Mouse (Mus musculus) ovary, postnatal 14 days (tissue): ENCODE measurements around the gene Ccr1.
"Not testable (repeated sequence)": the region's sequence is repeated elsewhere in the genome, so short reads cannot be mapped to it uniquely, and the experiment has no call there.

Experiments
- DNase-seq: peaks from one replicate; pipeline ENCODE4 v3.0.0; 2022; ENCODE audit warnings: low spot score

Gene Ccr1

GRCm38 (mm10) chr9:123968290-123968912 lies at the start of gene Ccr1:
TSS of gene Ccr1 (minus strand) at chr9:123968692.
- DNase-seq = no peak

GRCm38 (mm10) chr9:124016048-124016447 lies 47.6 kb upstream of the Ccr1 start:
- DNase-seq = no peak

GRCm38 (mm10) chr9:124014985-124015652 lies 46.6 kb upstream of the Ccr1 start:
- no peak for DNase-seq

- DNase-seq = no peak
Observed at GRCm38 (mm10) chr9:124013270-124013669, 44.8 kb upstream of the Ccr1 start.

- DNase-seq = no peak
Observed at GRCm38 (mm10) chr9:124012691-124013090, 44.2 kb upstream of the Ccr1 start.

GRCm38 (mm10) chr9:123999784-124000183 lies 31.3 kb upstream of the Ccr1 start:
- no peak for DNase-seq

GRCm38 (mm10) chr9:123997719-123998118 lies 29.2 kb upstream of the Ccr1 start:
- DNase-seq = no peak

- no peak for DNase-seq
Observed at GRCm38 (mm10) chr9:123991312-123991906, 22.9 kb upstream of the Ccr1 start.

- no peak for DNase-seq
Observed at GRCm38 (mm10) chr9:123989671-123990070, 21.2 kb upstream of the Ccr1 start.

GRCm38 (mm10) chr9:123986217-123986616 lies 17.7 kb upstream of the Ccr1 start:
- no peak for DNase-seq

GRCm38 (mm10) chr9:123984943-123985342 lies 16.5 kb upstream of the Ccr1 start:
- DNase-seq = no peak

GRCm38 (mm10) chr9:123982720-123983119 lies 14.2 kb upstream of the Ccr1 start:
- DNase-seq = no peak

- DNase-seq = no peak
Observed at GRCm38 (mm10) chr9:123981909-123982308, 13.4 kb upstream of the Ccr1 start.

- DNase-seq = not testable (repeated sequence)
Observed at GRCm38 (mm10) chr9:123980858-123981475, 12.5 kb upstream of the Ccr1 start.

- no peak for DNase-seq
Observed at GRCm38 (mm10) chr9:123978308-123978707, 9.8 kb upstream of the Ccr1 start, which contains the start of gene Ccr1l1. TSS of gene Ccr1l1 (minus strand) at chr9:123978408.

GRCm38 (mm10) chr9:123976876-123977663 lies 8.6 kb upstream of the Ccr1 start:
- DNase-seq = no peak

GRCm38 (mm10) chr9:123975630-123976029 lies 7.1 kb upstream of the Ccr1 start:
- no peak for DNase-seq

GRCm38 (mm10) chr9:123966858-123967495 lies 1.5 kb downstream of the Ccr1 start:
- DNase-seq = not testable (repeated sequence)

- no peak for DNase-seq
Observed at GRCm38 (mm10) chr9:123964776-123965175, 3.7 kb downstream of the Ccr1 start.

GRCm38 (mm10) chr9:123960161-123960560 lies 8.3 kb downstream of the Ccr1 start:
- no peak for DNase-seq

GRCm38 (mm10) chr9:123957911-123958413 lies 10.5 kb downstream of the Ccr1 start:
- DNase-seq = no peak
